Mouse (Mus musculus): ENCODE results near the gene Hip1.

The Hip1 gene

DNA sequence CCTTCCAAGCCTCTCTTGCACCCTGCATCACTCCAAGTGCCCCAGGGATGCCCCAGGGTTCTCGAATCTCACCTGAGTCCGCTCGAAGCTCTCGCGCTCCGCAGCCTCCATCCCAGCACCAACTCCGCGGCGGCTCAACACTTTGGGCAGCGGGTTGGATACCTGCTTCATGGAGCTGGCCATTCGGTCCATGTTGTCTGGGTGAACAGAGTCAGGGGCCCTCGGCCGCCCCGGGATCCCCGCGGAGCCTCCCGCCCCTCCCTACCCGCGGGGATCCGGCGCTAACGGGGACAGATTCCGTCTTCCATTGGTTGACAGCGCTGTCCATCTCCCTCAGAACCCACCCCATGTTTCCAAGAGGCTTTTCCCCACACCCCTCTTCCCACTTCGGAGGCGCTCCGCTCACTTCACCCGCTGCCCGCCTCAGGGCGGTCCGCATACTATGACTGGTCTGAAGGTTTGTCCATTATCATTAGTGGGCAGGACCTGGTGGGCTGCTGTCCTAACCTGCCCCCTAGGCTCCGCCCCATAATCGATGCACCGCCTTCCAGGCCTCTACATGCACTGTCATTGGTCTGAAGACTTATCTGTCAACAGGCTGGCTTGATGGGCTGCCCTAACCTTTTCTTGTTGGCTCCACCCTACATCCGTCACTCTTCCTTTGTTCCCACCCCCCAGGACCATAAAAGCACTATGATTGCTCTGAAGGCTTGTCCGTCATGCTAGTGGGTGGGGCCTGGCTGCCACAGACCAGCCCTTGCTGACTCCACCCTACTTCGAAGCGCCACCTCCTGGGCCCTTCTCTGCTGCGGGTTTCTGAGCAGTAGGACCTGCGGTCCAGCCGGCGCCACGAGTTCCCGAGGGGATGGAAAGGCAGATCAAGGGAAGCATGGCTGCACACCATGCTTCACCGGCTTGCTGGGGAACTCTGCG is at the start of gene Hip1:
Gene Hip1 (minus strand): TSS at position 256 of the 933 bp plus-strand sequence.
- in situ Hi-C loops (cut with MboI; ENCODE audit: low sequenced_read_pairs): no loop called here

- in situ Hi-C loops (cut with MboI; ENCODE audit: low sequenced_read_pairs): no loop called here
These were observed 45.3 kb upstream of the Hip1 start for GRCm38 (mm10) chr5:135589996-135590784.

DNA sequence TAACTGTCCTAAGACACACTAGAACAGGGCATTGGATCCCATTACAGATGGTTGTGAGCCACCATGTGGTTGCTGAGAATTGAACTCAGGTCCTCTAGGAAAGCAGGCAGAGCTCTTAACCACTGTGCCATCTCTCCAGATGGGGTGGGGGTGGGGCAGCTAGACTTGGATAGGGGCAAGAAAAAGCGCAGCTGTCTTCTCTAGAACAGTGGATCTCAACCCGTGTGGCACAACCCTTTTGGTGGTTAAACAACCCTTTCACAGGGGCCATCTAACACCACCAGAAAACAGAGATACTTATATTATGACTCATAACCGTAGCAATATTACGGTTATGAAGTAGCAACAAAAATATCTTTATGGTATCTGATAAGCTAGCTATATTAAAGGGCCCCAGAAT is 42.8 kb upstream of the Hip1 start:
- in situ Hi-C loops (cut with MboI; ENCODE audit: low sequenced_read_pairs): no loop called here

GRCm38 (mm10) chr5:135585691-135586090 is 40.8 kb upstream of the Hip1 start:
- in situ Hi-C loops (cut with MboI; ENCODE audit: low sequenced_read_pairs): no loop called here

- in situ Hi-C loops (cut with MboI; ENCODE audit: low sequenced_read_pairs): no loop called here
These were observed 37.4 kb upstream of the Hip1 start for GRCm38 (mm10) chr5:135582330-135582729.

- in situ Hi-C loops (cut with MboI; ENCODE audit: low sequenced_read_pairs): no loop called here
These were observed 34.4 kb upstream of the Hip1 start for GRCm38 (mm10) chr5:135579331-135579751.

DNA sequence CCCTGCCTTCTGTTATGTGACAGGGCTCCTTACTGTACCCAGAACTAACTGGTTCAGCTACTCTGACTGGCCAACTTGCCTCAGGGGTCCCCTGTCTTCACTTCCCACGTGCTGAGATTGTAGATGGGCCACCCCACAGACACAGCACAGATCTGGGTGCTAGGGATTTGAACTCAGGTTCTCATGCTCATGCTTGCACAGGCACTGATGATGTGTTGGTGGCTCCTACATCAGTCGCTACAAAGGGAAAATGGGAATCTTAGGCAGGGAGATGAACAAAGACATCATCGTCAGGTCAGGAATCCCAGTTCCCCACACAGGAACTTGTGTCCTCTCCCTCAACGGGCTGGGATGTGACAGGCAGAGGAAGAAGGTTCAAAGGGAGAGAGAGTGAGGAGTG is 31.1 kb upstream of the Hip1 start:
- in situ Hi-C loops (cut with MboI; ENCODE audit: low sequenced_read_pairs): no loop called here

- in situ Hi-C loops (cut with MboI; ENCODE audit: low sequenced_read_pairs): no loop called here
These were observed 28.1 kb upstream of the Hip1 start, which contains the start of gene Ccl24 for GRCm38 (mm10) chr5:135573006-135573405. Gene Ccl24, minus strand, starts transcription at chr5:135573049.

DNA sequence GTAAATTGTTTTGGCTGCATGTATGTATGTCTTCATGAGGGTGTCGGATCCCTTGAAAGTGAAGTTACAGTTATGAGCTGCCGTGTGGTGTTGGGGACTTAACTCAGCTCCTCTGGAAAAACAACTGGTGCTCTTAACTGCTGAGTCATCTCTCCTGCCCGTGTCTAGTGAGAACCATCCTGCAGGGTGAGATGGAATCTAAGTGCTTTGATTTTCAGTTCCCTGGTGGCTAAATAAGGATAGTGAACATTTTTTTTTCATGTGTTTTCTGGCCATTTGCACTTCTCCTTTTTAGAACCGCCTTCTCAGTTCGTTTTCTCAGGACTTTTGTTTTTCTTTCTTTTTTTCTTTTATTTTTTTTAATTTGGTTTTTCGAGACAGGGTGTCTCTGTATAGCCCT is 23.8 kb upstream of the Hip1 start:
- in situ Hi-C loops (cut with MboI; ENCODE audit: low sequenced_read_pairs): no loop called here

- in situ Hi-C loops (cut with MboI; ENCODE audit: low sequenced_read_pairs): no loop called here
These were observed 22.8 kb upstream of the Hip1 start for GRCm38 (mm10) chr5:135567556-135568265.

- in situ Hi-C loops (cut with MboI; ENCODE audit: low sequenced_read_pairs): no loop called here
These were observed 18.5 kb upstream of the Hip1 start, which contains the start of gene Ccl26 for GRCm38 (mm10) chr5:135563469-135563868. Gene Ccl26, minus strand, starts transcription at chr5:135563569.

DNA sequence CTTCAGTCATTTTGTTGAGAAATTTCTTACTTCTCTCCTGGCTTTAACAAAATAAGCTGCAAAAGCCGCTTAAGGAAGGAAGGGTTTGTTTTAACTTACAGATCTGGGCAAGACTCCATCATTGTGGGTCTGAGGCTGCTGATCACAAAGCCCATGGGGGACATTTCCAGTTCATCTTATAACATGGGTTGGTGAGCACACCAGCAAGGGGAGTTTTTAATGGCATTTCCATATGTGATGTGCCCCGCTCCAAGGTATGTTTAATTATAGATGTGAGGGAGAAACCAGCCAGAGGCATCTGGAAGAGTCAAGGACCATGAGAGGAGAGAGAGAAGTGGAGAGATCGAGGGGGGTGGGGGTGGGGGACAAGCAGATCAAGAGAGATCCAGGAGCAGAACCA is 12.8 kb upstream of the Hip1 start:
- in situ Hi-C loops (cut with MboI; ENCODE audit: low sequenced_read_pairs): no loop called here

- in situ Hi-C loops (cut with MboI; ENCODE audit: low sequenced_read_pairs): no loop called here
These were observed 12.1 kb upstream of the Hip1 start for GRCm38 (mm10) chr5:135557051-135557450.

GRCm38 (mm10) chr5:135556259-135556658 is 11.3 kb upstream of the Hip1 start:
- in situ Hi-C loops (cut with MboI; ENCODE audit: low sequenced_read_pairs): no loop called here

GRCm38 (mm10) chr5:135551591-135551990 is 6.7 kb upstream of the Hip1 start:
- in situ Hi-C loops (cut with MboI; ENCODE audit: low sequenced_read_pairs): no loop called here

DNA sequence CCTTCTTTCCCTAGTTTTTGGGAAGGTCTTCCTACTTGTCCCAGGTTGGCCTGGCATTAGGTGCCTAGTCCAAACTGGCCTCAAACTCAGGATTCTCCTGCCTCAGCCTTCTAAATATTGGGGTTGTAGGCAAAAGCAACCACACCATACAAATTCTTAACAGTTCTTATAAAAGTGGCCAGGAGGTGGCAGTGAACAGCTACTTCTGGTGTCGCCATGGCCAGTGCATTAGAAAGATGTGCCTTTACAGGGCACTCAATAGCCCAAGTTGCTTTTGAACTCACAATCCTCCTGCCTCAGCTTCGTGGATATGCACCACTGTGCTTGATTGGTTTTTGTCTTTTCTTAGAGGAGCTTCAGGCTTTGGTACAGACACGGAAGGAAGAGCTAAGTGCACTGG is 6.0 kb upstream of the Hip1 start:
- in situ Hi-C loops (cut with MboI; ENCODE audit: low sequenced_read_pairs): no loop called here

DNA sequence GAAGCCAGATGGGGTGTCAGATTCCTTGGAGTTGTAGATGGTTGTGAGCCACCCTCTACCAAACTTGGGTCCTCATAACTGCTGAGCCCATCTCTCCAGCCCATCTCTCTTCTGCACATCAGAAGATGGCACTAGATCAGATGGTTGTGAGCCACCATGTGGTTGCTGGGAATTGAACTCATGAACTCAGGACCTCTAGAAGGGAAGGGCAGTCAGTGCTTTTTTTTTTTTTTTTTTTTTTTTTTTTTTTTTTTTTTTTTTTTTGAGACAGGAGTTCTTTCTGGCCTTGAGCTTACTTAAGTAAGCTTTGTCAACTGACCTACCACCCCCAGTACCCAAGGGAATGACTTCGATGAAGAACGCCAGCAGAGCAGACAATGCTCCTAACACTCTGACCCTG is 3.1 kb upstream of the Hip1 start:
- in situ Hi-C loops (cut with MboI; ENCODE audit: low sequenced_read_pairs): no loop called here

DNA sequence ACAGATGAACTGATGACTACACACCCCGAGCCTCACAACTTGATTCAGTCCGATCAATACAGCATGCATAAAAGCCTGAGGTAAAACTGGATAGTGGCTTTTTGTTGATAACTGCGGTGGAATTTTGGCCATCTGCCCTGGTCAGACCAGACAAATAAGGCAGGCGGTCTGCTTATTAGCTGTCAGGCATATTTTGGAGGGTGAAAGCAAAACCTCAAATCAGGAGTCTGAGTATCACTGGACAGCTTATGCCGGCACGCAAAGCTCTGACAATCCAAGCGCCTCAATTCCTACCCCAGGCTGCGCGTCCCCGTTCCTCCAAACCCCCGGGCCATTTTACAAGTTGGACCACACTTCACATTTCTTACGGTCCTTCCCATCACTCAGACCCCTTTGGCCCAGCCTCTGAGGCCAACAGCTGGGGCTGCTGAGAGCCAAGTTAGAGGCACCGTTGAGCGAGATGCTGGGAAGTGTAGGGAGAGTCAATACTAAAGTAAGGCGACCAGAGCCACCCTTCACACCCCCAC is 825 bp downstream of the Hip1 start:
- in situ Hi-C loops (cut with MboI; ENCODE audit: low sequenced_read_pairs): no loop called here

- in situ Hi-C loops (cut with MboI; ENCODE audit: low sequenced_read_pairs): no loop called here
These were observed 7.1 kb downstream of the Hip1 start for GRCm38 (mm10) chr5:135537794-135538214.

DNA sequence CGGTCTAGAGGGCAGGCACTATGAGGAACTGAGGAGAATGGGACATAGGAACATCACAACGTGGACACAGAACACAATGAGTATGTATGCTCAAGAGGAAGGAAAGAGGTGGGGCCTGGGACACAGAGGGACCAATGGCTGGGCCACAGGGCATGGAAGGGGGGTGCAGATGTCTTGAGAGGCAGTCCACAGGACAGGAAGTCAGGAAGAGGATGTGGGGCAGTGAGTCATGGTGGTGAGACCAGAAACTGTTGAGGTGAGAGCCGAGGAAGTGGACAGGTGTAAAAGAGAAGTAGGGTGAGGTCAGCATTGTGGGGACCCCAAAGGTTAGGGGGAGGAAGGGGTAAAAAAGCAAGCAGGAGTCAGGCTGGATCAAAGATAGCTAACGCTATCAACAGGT is 7.6 kb downstream of the Hip1 start:
- in situ Hi-C loops (cut with MboI; ENCODE audit: low sequenced_read_pairs): no loop called here

DNA sequence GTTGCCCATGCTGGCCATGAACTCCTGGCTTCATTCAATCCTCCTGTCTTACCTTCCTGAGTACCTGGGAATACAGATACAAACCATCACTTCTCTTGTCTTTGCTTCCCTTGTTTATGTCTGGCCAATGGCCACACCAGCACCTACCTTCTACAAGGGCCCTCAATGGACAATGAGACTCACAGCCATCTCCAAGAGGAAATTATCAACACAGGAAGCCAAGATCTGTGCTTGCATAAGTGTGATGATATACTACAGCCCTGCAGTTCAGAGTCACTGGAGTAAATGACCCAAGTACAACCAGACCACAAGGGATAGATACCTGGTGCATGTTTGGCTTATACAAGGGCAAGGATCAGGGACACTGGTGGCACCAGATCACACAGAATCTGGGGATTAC is 9.1 kb downstream of the Hip1 start:
- in situ Hi-C loops (cut with MboI; ENCODE audit: low sequenced_read_pairs): no loop called here

Data from CH12F3 (cell line).